Mouse (Mus musculus) heart, embryonic 13.5 days (tissue): ENCODE data around the gene Atp2b1. TPM values are rescaled to one million over a fixed set of nuclear protein-coding genes. Genes with fewer than 3 reads are reported as not detected.
A peak's percentile ranks its signal among the peaks of the same experiment; 100 is the strongest.

ENCODE experiments used
- ATAC-seq: fragments of 200-750 bp; cut with Nextera tagmentation; 2 replicates; pipeline ENCODE4 v1.8.0; 2017; ENCODE audit warnings: moderate TSS enrichment; ENCODE audit not compliant: insufficient number of reproducible peaks, low FRiP score, low TSS enrichment; ENCODE audit errors: extremely low read depth
- H3K27ac ChIP-seq: fragments of 300-500 bp; sonication (generic); replicated peaks from 2 replicates; pipeline ENCODE4 v1.5.1; 2015; ENCODE audit warnings: moderate library complexity, mild to moderate bottlenecking, inconsistent platforms
- H3K27me3 ChIP-seq: fragments of 300-500 bp; sonication (generic); replicated peaks from 2 replicates; pipeline ENCODE4 v1.6.1; 2015; ENCODE audit warnings: mild to moderate bottlenecking, inconsistent platforms
- H3K36me3 ChIP-seq: fragments of 300-500 bp; sonication (generic); 2 replicates; pipeline ENCODE4 v1.6.1; 2015; ENCODE audit warnings: mild to moderate bottlenecking, inconsistent platforms
- H3K4me1 ChIP-seq: fragments of 300-500 bp; sonication (generic); 2 replicates; pipeline ENCODE4 v1.6.1; 2015; ENCODE audit warnings: inconsistent platforms
- H3K4me2 ChIP-seq: fragments of 300-500 bp; sonication (generic); 2 replicates; pipeline ENCODE4 v1.6.1; 2015; ENCODE audit warnings: inconsistent platforms, mild to moderate bottlenecking, moderate library complexity
- H3K4me3 ChIP-seq: fragments of 300-500 bp; sonication (generic); 2 replicates; pipeline ENCODE4 v1.5.1; 2015; ENCODE audit warnings: moderate library complexity, mild to moderate bottlenecking, inconsistent platforms
- H3K9ac ChIP-seq: fragments of 300-500 bp; sonication (generic); 2 replicates; pipeline ENCODE4 v1.6.1; 2015; ENCODE audit warnings: inconsistent platforms, mild to moderate bottlenecking, moderate library complexity
- H3K9me3 ChIP-seq: fragments of 300-500 bp; sonication (generic); 2 replicates; pipeline ENCODE4 v1.6.1; 2016; ENCODE audit warnings: inconsistent platforms
- WGBS: fragments of 180-500 bp; shearing (Covaris S2); methylation state at CpG from one replicate; pipeline ENCODE4 v1.1.7; 2015; ENCODE audit warnings: mixed read lengths; 5-methylcytosine and 5-hydroxymethylcytosine counted together
- polyA plus RNA-seq: library from polyadenylated mRNA; unstranded; fragments of >200 nt; fragmentation: Nextera tagmentation; extraction: Ambion mirVana; gene quantifications from 2 replicates; pipeline ENCODE4 v1.2.1, GENCODE M21; 2015

Gene Atp2b1
- polyA plus RNA-seq, 1 experiment from 2014 or later, result 82.8 TPM

DNA sequence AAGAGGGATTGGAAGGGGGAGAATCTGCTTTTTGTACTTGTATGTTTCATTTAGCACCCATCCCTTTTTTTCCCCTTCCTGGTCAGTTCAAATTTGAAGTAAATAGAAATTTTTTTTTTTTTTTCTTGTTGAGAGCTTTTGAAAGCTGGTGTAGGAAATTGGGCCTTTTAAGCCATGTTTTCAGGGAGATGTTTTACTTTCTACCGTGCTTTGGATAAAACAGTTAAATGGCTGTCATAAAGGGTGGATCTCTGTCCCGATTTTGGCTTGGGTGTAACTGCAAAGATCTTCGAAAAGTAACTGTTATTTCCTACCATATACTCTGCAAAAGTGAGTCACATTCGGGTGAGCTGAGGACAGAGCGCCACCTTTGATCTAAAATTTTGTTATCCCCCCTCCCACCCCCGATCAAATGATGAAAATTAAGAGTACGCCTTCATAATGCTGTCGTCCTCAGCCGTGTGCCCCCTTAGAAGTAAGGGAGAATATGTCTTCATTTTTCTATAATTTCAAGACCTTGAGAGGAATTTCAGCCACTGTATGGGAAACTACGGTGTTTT is 2.7 kb downstream of the Atp2b1 start:
- Histone ChIP-seq H3K4me1 (peaks cover 36% of the 10 kb centered on the region), H3K4me2 (peak overlapping the region; percentile 84), H3K9me3 (no peaks in the 10 kb centered on the region), H3K9ac (peak overlapping the region; percentile 99), H3K27me3 (no peaks in the 10 kb centered on the region), H3K36me3 (no peaks in the 10 kb centered on the region), H3K4me3 (peak overlapping the region; percentile 98), H3K27ac (no peak overlapping the region)
- 64% methylated on average over 10 of the region's 10 CpGs for WGBS
- no peak for ATAC-seq

DNA sequence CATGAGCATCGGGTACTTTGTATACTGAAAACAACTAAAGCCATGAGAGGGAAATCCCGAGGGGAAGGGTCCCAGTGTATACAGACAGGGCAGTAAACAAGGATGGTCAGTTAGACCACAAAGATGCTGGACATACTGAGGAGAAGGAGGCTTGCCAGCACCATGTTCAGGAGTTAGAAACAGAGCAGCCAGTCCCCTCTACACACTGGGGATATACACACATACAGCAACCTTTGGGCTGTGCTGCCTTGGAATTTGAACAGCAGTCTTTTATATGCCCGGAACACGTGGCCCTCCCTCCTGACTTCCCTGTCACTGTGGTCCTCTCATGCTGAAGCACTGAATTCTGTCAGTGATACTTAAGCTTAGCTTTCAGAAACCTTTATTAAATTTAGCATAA is 10.9 kb downstream of the Atp2b1 start:
- no peak overlapping the region for H3K4me2 ChIP-seq
- ATAC-seq, result no peak
- no peaks in the 10 kb centered on the region for H3K27me3 ChIP-seq
- H3K36me3 ChIP-seq, result peaks cover 11% of the 10 kb centered on the region
- peaks cover 46% of the 10 kb centered on the region for H3K4me1 ChIP-seq
- no peak overlapping the region for H3K27ac ChIP-seq
- 72% methylated on average over 4 of the region's 4 CpGs for WGBS
- no peak overlapping the region for H3K9ac ChIP-seq
- H3K9me3 ChIP-seq, result no peaks in the 10 kb centered on the region
- H3K4me3 ChIP-seq, result no peak overlapping the region

DNA sequence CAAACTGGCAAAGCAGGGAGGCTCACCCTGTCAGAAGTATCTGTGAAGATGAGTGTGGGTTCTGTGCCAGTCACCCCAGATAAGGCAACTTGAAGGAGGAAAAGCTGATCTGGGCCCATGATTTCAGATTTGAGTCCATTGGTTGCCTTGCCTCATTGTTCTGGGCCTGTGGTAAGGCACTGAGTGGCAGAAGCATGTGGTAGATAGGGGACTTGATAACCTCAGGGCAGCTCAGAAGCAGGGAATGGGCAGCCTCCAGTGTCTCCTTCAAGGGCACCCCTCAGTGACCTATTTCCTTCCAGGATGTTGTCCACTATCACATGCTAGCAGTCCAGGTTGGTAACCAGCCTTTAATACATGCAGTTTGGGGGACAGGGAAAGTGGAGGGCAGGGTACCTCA is 12.8 kb downstream of the Atp2b1 start:
- Histone ChIP-seq H3K9ac (no peak overlapping the region), H3K4me2 (no peak overlapping the region), H3K27me3 (no peaks in the 10 kb centered on the region), H3K36me3 (peaks cover 11% of the 10 kb centered on the region), H3K4me1 (peaks cover 53% of the 10 kb centered on the region), H3K27ac (no peak overlapping the region), H3K9me3 (no peaks in the 10 kb centered on the region), H3K4me3 (no peak overlapping the region)
- no peak for ATAC-seq

DNA sequence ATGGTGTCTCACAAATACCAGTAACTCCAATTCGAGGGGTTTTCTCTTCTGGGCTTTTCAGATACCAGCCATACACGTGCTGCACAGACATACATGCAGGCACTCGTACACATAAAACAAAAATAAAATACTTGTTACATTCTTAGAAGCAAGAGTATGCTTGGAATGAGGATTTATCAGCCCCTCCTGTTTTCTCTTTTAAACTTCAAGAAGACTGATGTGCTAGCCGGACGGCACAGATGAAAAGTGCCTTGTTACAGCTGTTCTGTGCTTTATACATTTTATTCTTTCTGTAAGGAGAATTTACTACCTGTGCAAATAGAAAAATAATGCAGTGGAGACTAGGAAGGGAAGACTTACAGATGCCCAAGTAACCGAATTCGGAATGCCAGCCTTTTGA is 15.2 kb downstream of the Atp2b1 start:
- H3K9ac ChIP-seq, result no peak overlapping the region
- H3K27me3 ChIP-seq, result no peaks in the 10 kb centered on the region
- H3K4me3 ChIP-seq, result no peak overlapping the region
- peaks cover 7% of the 10 kb centered on the region for H3K36me3 ChIP-seq
- H3K27ac ChIP-seq, result peak overlapping the region; percentile 56; the same call in 1 of the 2 replicates
- H3K4me2 ChIP-seq, result peak overlapping the region; percentile 38
- peaks cover 5% of the 10 kb centered on the region; the same call in 1 of the 2 replicates for H3K9me3 ChIP-seq
- WGBS, result 30% methylated on average over 7 of the region's 7 CpGs
- ATAC-seq, result no peak
- peaks cover 65% of the 10 kb centered on the region for H3K4me1 ChIP-seq

DNA sequence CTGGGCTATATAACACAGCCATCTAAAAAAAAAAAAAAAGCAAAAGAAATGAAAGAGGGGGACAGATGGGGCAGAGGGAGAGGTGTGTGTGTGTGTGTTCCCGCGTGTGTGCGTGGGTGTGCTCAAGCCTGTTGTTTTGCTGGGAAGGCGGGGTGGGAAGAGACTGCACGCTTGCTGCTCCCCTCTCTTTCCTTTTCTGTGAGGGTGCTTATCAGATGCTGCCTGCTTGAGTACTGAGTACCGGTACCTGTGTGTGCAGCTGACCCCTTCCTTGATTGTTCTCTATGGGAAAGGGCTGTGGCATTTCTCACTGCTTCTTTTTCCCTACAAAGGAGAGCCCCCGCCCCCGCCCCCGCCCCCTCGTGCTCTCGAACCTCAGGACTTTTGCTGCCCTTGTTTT is 15.9 kb downstream of the Atp2b1 start:
- Histone ChIP-seq H3K9me3 (peaks cover 5% of the 10 kb centered on the region; the same call in 1 of the 2 replicates), H3K4me1 (peaks cover 65% of the 10 kb centered on the region), H3K27ac (peak overlapping the region; percentile 34), H3K36me3 (peaks cover 7% of the 10 kb centered on the region), H3K9ac (peak overlapping the region; percentile 37), H3K4me2 (peak overlapping the region; percentile 55), H3K27me3 (no peaks in the 10 kb centered on the region), H3K4me3 (peak overlapping the region; percentile 15)
- WGBS, result 33% methylated on average over 11 of the region's 11 CpGs
- ATAC-seq, result no peak

DNA sequence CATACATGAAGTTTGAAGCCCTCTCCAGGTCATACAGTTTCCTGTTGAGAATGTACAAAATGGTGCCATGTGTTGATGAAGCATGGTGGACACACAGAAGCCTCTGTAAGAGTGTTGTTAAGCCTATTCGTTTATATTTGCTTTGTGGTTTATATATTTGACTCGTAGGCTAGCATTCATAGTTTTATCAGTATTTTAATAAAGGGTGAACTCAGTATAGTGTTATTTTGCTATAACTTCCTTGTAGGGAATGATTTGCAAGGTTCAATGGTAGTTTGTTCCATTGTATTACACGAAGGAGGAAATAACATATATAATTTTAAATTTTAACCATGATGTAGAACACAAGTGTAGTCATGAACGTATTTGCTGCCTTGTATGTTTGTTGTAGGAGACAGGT is 25.9 kb downstream of the Atp2b1 start:
- peaks cover 5% of the 10 kb centered on the region; the same call in 1 of the 2 replicates for H3K4me1 ChIP-seq
- ATAC-seq, result no peak
- H3K27ac ChIP-seq, result no peak overlapping the region
- H3K36me3 ChIP-seq, result peaks cover 10% of the 10 kb centered on the region; the same call in 1 of the 2 replicates
- H3K4me2 ChIP-seq, result no peak overlapping the region
- H3K9ac ChIP-seq, result no peak overlapping the region
- H3K9me3 ChIP-seq, result no peaks in the 10 kb centered on the region
- H3K4me3 ChIP-seq, result no peak overlapping the region
- 87% methylated on average over 4 of the region's 4 CpGs for WGBS
- no peaks in the 10 kb centered on the region for H3K27me3 ChIP-seq

DNA sequence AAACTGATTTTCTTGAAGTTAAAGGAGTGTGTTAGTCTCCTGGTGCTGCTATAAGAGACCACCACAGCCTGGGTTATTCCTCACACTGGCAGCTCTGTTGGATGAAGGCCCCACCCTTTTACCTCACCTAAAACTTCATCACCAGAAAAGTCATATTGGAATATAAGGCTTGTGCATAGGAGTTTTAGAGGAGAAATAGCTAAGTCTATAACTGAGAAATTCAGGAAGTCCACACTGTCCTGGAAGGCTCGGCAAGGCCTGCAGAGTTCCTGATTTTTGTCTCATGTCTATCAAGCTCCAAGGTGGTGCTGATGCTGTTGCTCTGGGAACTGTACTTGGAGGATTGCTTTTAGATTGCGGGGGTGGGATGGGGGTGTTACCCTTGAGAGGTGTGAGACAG is 26.6 kb downstream of the Atp2b1 start:
- Histone ChIP-seq H3K9ac (no peak overlapping the region), H3K36me3 (peaks cover 9% of the 10 kb centered on the region; the same call in 1 of the 2 replicates), H3K27ac (no peak overlapping the region), H3K4me3 (no peak overlapping the region), H3K9me3 (no peaks in the 10 kb centered on the region), H3K27me3 (no peaks in the 10 kb centered on the region), H3K4me2 (no peak overlapping the region), H3K4me1 (peaks cover 5% of the 10 kb centered on the region; the same call in 1 of the 2 replicates)
- ATAC-seq, result no peak
- WGBS, result 78% methylated on average over 2 of the region's 2 CpGs

DNA sequence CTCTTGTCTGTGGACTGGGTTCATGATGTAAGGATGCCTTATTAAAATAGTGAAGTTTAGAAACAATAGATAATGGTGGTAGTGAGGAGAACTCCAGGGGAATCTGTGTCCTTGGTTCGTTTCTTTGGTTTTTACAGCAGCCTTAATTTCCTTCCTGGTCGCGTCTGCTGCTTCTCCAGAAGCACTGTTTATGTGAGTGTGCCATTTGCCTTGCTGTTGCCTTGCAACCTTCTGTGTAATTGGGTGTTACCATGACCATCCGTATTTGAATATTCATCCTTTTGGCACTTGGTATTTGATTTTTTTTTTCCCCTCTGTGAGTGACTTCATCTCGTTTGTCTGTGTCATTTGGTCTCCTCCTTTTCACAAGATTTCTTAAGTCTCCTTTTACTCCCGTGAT is 27.8 kb downstream of the Atp2b1 start:
- H3K9me3 ChIP-seq, result no peaks in the 10 kb centered on the region
- no peak overlapping the region for H3K4me2 ChIP-seq
- peaks cover 7% of the 10 kb centered on the region for H3K4me1 ChIP-seq
- no peak overlapping the region for H3K4me3 ChIP-seq
- ATAC-seq, result no peak
- 63% methylated on average over 6 of the region's 6 CpGs for WGBS
- no peak overlapping the region for H3K9ac ChIP-seq
- H3K27ac ChIP-seq, result no peak overlapping the region
- H3K27me3 ChIP-seq, result no peaks in the 10 kb centered on the region
- peaks cover 7% of the 10 kb centered on the region; the same call in 1 of the 2 replicates for H3K36me3 ChIP-seq

DNA sequence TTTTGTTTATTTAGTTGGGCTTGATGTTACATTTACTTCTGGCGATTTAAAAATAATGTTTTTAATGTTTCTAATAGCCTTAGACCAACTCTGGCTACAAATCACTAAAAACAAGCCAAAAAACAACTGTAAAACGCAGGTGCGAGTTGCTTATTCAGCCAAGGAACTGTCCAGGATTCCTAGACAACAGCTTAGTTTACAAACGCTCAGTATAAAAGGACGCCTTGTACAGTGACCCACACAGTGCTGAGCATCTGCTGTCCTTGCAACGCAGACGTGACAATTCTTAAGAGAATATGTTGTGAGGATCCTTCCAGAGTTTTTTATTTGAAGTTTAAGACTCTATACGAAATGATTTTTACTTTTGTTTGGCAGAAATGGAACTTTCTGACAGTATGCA is 28.8 kb downstream of the Atp2b1 start:
- Histone ChIP-seq H3K9ac (no peak overlapping the region), H3K36me3 (peaks cover 7% of the 10 kb centered on the region; the same call in 1 of the 2 replicates), H3K9me3 (no peaks in the 10 kb centered on the region), H3K4me1 (peaks cover 17% of the 10 kb centered on the region), H3K4me2 (no peak overlapping the region), H3K27ac (no peak overlapping the region), H3K4me3 (no peak overlapping the region), H3K27me3 (no peaks in the 10 kb centered on the region)
- 86% methylated on average over 8 of the region's 8 CpGs for WGBS
- ATAC-seq, result no peak

DNA sequence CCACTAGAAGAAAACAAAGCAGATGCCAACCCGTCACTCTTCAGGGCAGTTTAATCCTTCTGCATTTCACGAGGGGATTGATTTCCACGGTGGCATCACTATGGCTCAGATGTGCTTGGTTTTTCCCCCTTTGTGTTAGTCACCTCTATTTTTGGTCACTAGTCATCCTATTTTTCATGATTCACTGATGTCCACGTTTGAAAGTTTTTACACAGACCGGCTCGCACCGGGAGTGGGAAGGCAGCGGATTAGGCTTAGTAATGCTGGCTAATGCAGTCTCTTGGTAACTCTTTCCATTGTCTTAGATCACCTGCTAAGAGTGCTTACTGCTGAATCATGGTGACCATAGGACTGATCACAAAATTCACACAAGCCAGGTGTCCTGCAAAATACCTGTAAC is 29.7 kb downstream of the Atp2b1 start:
- peaks cover 23% of the 10 kb centered on the region for H3K4me1 ChIP-seq
- no peak overlapping the region for H3K4me3 ChIP-seq
- 82% methylated on average over 8 of the region's 8 CpGs for WGBS
- ATAC-seq, result no peak
- no peak overlapping the region for H3K27ac ChIP-seq
- peaks cover 7% of the 10 kb centered on the region; the same call in 1 of the 2 replicates for H3K36me3 ChIP-seq
- H3K4me2 ChIP-seq, result no peak overlapping the region
- no peaks in the 10 kb centered on the region for H3K27me3 ChIP-seq
- H3K9me3 ChIP-seq, result no peaks in the 10 kb centered on the region
- no peak overlapping the region for H3K9ac ChIP-seq

DNA sequence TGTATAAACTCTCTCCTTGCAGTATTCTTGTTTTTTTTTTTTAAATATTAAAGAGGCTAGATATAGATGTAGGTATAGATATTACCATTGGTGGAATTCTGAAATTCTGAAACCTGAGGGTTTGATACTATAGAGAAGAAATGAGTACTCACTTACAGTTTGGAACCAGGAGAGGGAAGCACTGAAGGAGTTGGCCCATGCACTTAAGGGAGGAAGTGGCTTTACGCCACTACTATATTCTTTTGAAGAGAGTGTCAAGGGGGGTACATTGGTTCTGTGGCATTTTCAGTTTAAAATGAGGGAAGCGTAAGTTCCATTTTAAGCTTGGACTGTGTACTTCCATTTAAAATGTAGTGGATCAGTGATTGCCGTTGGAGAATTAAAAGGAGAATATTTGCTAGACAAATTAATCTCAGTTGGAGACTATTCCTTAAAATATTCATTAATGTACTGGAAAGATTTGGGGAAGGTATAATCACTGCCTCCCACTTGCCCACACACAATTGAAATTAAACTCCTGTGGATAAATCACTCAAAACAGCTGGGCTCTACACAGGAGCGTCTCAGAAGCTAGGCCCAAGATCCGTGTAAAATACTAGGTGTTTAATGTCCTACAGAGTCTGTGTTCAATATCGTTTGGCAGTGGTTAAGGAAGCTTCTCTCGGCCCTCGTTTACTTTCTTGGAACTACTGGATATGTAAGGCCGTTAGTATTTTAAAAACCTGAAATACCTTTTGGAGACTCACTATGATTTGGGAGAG is 32.0 kb downstream of the Atp2b1 start:
- H3K9me3 ChIP-seq, result no peaks in the 10 kb centered on the region
- no peak overlapping the region for H3K27ac ChIP-seq
- H3K27me3 ChIP-seq, result no peaks in the 10 kb centered on the region
- no peak overlapping the region for H3K9ac ChIP-seq
- no peak for ATAC-seq
- peaks cover 40% of the 10 kb centered on the region for H3K4me1 ChIP-seq
- H3K4me2 ChIP-seq, result no peak overlapping the region
- 84% methylated on average over 9 of the region's 9 CpGs for WGBS
- no peak overlapping the region for H3K4me3 ChIP-seq
- H3K36me3 ChIP-seq, result no peaks in the 10 kb centered on the region

DNA sequence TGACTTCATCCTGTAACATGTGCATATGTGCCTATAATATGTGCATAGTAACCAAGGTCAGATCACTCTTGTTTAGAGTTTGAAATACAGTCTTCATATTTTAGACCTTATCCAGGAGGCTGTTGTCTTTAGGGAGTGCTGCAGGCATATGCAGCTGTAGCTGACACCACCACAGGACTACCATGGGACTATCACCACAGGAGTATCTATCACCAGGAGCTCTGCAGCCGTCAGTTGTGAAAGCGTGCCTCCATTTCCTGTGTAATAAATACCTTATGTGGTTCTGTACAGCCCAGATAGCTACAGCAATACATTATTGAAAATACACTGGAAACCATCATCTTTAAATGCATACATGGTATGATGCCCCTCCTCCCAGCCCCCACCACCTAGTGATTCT is 33.0 kb downstream of the Atp2b1 start:
- 37% methylated on average over 2 of the region's 2 CpGs for WGBS
- ATAC-seq, result no peak

More for the DNA sequence above, 33.0 kb downstream of the Atp2b1 start:
- Histone ChIP-seq H3K4me2 (no peak overlapping the region), H3K4me3 (no peak overlapping the region), H3K27me3 (no peaks in the 10 kb centered on the region), H3K27ac (no peak overlapping the region), H3K9me3 (no peaks in the 10 kb centered on the region), H3K36me3 (no peaks in the 10 kb centered on the region), H3K9ac (no peak overlapping the region), H3K4me1 (peaks cover 44% of the 10 kb centered on the region)
